Mouse (Mus musculus): ENCODE results near the gene Tcf7l1.
A peak's percentile ranks its signal among the peaks of the same experiment; 100 is the strongest.

The Tcf7l1 gene

GRCm38 (mm10) chr6:72694791-72695204 is 94.3 kb downstream of the Tcf7l1 start:
- no peak for DNase-seq

GRCm38 (mm10) chr6:72694047-72694790 is 94.8 kb downstream of the Tcf7l1 start:
- DNase-seq: no peak

DNA sequence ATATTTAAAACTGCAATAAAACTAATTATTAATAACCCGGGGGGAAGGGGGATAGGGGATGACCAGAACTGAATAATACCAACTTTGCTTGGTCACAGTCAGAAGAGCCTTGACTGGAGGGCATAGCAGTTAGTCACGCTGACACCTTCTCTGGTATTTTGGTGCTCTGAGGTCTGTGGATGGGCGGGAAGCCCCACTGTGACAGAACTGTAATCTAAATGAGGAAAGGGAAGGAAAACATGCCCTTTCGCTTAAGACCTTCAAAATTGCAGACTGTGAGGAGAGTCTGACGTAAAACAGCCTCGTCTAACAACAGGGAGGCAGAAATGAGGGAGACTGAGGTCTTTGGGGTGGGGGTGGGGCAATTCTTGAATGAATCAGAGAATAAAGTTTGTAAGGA is 96.6 kb downstream of the Tcf7l1 start:
- no peak for DNase-seq

DNA sequence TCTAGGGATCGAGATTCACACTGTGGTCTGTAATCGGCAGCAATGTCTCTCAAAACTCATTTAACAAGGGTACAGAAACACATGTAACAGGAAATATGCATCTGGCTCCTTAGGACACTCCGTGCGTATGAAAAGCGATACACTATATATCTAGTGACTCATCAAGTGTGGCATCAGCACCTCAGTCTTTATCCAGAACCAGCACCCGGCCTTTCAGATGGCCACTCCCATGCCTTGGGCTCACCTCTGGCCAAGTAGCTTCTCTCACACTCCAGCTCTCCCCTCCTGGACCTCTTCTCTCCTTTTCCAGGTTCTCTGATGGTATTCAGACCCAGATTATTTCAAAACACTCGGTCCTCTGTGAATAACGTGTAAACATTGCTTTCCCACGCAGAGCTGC is 97.5 kb downstream of the Tcf7l1 start:
- DNase-seq: no peak

DNA sequence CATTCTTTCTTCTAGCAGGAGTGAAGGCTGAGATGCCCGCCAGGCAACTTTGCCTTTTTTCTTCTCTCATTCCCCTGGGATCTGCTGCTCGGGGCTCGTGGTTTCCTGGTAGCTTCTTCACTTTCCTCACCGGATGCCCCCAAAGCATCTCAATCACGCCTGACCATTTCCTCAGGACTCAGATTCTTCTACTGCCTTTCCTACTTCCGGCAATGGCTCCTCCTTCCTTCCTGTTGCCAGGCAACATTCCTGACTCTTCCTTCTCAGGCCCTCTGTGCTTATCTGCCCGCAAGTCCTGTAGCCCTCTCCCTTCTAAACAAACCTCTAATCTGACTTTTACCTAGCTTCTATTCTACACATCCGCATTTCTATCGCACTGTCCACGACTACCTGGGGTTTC is 98.5 kb downstream of the Tcf7l1 start:
- DNase-seq: no peak

DNA sequence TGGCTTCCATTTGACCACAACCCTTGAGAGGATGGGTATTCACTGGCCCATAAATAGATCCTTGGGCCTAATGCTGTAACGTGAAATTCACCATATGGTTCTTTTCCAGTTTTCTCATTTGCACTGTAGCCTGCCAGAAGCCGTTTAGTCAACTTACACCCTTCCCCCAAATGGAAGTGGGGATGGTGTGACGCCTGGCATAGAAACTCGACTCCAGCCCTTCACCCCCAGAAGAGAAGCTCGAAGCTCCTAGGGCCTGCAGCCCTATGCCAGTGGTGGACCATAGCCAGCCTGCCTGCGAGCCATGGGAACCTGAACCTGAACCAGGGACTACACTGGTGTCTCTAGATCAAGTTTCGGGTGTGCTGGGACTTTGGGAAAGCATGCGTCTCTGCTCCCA is 99.1 kb downstream of the Tcf7l1 start:
- no peak for DNase-seq

DNA sequence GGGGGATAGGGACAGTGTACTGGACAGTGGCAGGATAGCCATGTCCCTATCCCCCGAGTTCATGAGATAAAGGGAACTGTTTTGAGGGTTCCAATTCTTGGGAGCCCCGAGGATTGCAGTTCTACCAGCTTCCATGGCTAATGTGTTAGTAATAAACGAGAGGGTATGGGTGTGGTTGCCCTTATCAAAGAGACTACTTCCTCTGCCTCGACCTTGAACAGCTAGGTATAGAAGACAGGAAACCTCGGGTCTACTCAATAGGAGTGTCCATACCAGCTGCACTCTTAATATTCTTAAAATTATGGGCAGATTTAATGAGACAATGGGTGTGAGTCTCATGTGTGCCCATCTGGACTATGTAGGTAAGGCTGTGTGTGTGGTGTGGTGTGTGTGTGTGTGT is 100.0 kb downstream of the Tcf7l1 start:
- DNase-seq: no peak

DNA sequence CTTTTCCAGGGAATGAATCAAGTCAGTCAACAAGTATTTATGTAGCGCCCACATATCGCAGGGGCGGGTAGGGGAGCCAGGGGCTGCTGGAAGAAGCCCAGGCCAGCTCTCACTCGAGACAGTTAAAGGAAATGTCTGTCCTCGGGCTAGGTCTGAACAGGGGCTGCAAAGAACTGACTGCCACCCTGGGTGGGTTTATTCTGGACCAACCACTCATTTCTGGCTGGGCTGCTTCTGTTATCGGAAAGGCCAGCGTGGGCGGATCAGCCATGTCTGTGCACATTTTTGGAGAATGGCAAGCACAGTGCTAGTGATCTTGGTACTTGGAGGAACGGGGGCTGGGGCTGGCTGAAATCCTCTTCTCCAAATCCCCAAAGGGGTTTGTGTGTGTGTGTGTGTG is 103.9 kb downstream of the Tcf7l1 start:
- DNase-seq: no peak

GRCm38 (mm10) chr6:72684260-72684805 is 104.7 kb downstream of the Tcf7l1 start:
- DNase-seq: no peak

DNA sequence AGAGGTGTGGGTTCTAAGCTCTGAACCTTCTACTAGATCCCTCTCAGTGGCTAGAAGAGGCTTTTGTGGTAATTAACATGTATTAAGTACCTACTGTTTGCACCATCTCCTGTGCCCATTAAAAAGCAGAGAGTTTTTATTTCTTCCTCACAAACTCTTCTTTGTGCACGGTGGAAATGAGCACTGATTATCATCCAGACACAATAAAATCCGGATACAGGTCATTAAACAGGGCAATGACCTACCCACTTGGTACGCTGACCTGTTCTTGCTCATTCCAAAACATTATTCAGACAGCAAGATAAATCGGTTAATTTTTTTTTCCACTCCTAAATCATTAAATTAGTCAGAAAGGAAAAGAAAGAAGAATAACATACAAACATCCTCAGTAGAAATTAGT is 106.8 kb downstream of the Tcf7l1 start:
- no peak for DNase-seq

DNA sequence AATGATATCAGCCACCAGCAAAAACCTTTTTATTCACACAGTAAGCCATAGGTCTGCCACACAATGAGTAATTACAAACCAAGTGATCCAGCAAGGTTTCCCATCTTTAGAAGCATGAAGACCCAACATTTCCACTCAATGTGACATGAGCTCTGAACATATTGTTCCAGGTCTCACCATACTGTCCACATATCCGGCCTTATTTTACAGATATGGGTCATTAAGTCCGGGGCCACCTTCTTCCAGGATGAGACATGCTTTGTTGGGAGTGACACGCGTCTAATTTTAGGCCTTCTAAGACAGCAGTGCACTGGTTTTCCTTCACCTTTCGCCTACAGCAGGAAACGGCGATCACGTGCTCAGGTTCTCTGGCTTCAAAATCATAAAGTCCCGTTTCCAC is 108.1 kb downstream of the Tcf7l1 start:
- DNase-seq: no peak

DNA sequence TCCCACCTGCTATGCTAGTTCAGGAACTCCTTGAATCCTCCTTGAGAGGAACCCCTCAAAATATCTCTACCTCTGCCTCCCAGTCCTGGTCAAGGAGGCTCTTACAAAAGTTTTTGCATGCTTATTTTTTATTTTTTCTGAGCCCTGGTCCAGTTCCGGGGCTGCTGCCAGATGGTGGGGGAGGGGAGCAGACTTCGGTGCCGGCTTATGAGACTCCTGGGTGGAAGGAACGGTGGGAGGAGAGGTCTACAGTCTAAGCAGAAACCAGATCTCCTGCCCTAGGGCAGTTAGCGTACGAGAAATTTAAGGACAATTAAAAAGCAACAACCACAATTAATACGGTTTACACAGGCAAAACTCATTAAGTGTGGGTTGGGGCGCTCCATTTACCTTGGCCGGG is 110.4 kb downstream of the Tcf7l1 start:
- no peak for DNase-seq

DNA sequence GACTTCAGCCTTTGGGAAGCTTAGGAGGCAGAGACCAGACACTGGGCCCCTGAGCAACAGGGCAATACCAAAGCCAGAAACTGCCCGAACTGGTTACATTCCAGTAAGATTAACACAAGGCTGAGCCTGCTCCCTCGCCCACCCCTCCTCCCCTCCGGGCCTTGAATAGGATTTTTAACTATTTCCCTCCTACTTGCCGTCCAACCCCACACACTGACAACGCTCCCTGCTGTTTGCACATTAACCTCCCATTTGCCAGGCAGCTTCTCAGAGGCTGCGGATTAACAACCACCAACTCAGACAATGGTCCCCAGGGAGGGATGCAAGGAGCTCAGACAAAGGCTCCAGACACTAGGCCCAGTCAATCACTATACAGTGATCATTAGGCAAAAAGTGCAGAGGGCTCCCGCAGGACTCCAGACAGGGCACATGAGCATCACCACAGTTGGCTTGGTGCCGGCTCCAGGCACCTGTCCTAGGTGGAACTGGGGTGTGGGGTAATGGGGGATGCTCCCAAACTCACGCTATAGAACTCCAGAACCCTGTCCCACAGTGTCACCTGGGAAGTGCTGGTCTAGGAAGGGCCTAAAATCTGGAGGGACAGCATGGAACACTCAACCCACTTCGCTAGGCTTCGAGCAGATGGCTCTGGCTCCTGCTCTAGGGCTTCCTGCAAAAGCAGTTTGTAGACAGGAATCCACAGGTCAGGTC is 111.4 kb downstream of the Tcf7l1 start:
- DNase-seq: peak; percentile 89

GRCm38 (mm10) chr6:72677079-72677478 is 112.0 kb downstream of the Tcf7l1 start:
- DNase-seq: no peak

DNA sequence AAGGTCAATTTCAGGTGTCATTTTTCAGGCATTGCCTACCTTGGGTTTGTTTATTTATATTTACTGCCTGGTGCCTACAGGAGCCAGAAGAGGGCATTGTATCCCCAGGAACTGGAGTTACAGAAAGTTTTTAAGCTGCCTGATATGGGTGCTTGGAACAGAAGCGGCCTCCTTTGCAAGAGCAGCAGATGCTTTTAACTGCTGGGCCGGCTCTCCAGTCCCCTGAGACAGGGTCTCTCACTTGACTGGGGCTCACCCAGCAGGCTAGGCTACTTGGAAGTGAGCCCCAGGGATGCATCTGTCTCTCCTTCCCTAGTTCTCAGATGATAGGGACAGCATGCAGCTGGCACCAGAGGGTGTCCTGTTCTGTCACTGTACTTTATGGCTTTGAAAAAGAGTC is 112.7 kb downstream of the Tcf7l1 start:
- DNase-seq: no peak

- DNase-seq: no peak
These were observed 115.3 kb downstream of the Tcf7l1 start for GRCm38 (mm10) chr6:72673751-72674150.

GRCm38 (mm10) chr6:72671129-72671528 is 117.9 kb downstream of the Tcf7l1 start:
- no peak for DNase-seq

DNA sequence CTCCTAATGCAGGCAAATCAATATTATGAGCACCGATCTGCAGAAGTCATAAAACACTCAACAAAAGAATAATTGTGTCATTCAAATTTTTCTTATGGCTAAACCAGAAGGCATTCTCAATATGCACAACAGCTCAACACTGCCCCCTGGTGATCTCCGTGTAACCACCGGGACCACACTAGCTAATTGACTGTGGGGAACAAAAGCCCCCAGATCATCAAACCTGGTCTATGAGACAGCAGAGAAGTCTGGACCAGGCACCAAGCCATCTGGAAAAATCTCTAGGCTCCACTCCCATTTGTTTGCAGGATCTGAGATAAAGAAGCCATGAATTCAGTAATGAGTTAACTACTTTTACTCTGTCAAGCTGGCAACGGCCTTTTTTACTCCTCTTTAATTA is 122.0 kb downstream of the Tcf7l1 start:
- DNase-seq: peak; percentile 63

- DNase-seq: no peak
These were observed 124.8 kb downstream of the Tcf7l1 start for GRCm38 (mm10) chr6:72664290-72664689.

- no peak for DNase-seq
These were observed 126.1 kb downstream of the Tcf7l1 start for GRCm38 (mm10) chr6:72663000-72663399.

GRCm38 (mm10) chr6:72660391-72660720 is 128.7 kb downstream of the Tcf7l1 start:
- no peak for DNase-seq

- no peak for DNase-seq
These were observed 129.2 kb downstream of the Tcf7l1 start for GRCm38 (mm10) chr6:72659717-72660390.

GRCm38 (mm10) chr6:72658006-72658405 is 131.0 kb downstream of the Tcf7l1 start:
- DNase-seq: no peak

GRCm38 (mm10) chr6:72656053-72656442 is 133.0 kb downstream of the Tcf7l1 start:
- DNase-seq: no peak
